Mouse (Mus musculus) liver, adult (tissue): Measurements from ENCODE around the gene Cbln3.

Experiments used
- GATA4 ChIP-seq: IDR thresholded peaks from 2 replicates; pipeline ENCODE4 v1.6.1; 2014; ENCODE audit warnings: mild to moderate bottlenecking, low read length; ENCODE audit not compliant: insufficient replicate concordance

The Cbln3 gene

GRCm38 (mm10) chr14:55868230-55869026, 15.8 kb downstream of the Cbln3 start:
- no peak for TF ChIP-seq GATA4

- TF ChIP-seq GATA4: no peak
Measured at GRCm38 (mm10) chr14:55866962-55867361, 17.2 kb downstream of the Cbln3 start.

- TF ChIP-seq GATA4: no peak
Measured at GRCm38 (mm10) chr14:55863773-55864172, 20.4 kb downstream of the Cbln3 start.

GRCm38 (mm10) chr14:55862970-55863369, 21.2 kb downstream of the Cbln3 start:
- TF ChIP-seq GATA4: no peak

GRCm38 (mm10) chr14:55862186-55862585, 22.0 kb downstream of the Cbln3 start:
- no peak for TF ChIP-seq GATA4

GRCm38 (mm10) chr14:55857588-55857987, 26.6 kb downstream of the Cbln3 start:
- TF ChIP-seq GATA4: no peak; the same call in 1 of the 2 replicates

GRCm38 (mm10) chr14:55855101-55855561, 29.1 kb downstream of the Cbln3 start:
- TF ChIP-seq GATA4: no peak

GRCm38 (mm10) chr14:55854406-55855100, 29.6 kb downstream of the Cbln3 start:
- no peak for TF ChIP-seq GATA4

GRCm38 (mm10) chr14:55853621-55854285, 30.4 kb downstream of the Cbln3 start, which contains the start of gene Nynrin:
Nynrin (plus strand) TSS chr14:55854010.
- no peak for TF ChIP-seq GATA4

GRCm38 (mm10) chr14:55852646-55853551, 31.3 kb downstream of the Cbln3 start:
- TF ChIP-seq GATA4: no peak

- TF ChIP-seq GATA4: no peak
Measured at GRCm38 (mm10) chr14:55850885-55851284, 33.3 kb downstream of the Cbln3 start.

GRCm38 (mm10) chr14:55845506-55846294, 38.5 kb downstream of the Cbln3 start:
- no peak for TF ChIP-seq GATA4

GRCm38 (mm10) chr14:55842794-55843193, 41.4 kb downstream of the Cbln3 start:
- no peak for TF ChIP-seq GATA4

- TF ChIP-seq GATA4: no peak
Measured at GRCm38 (mm10) chr14:55840853-55841366, 43.3 kb downstream of the Cbln3 start.
